Mouse (Mus musculus): ENCODE data around the gene Smim23. TPM values are rescaled to one million over a fixed set of nuclear protein-coding genes. Genes with fewer than 3 reads are reported as not detected.

The Smim23 gene
- not detected in 2 replicates for polyA plus RNA-seq (2015; fragmentation: Nextera tagmentation; extraction: Ambion mirVana)

- Histone ChIP-seq H3K27ac (ENCODE audit: low read length) (no peak within 1 kb of the TSS), H3K9me3 (ENCODE audit: control insufficient read depth, low read length) (no peaks in the 10 kb centered on the region), H3K4me3 (ENCODE audit: low read length) (no peak within 1 kb of the TSS), H3K4me1 (ENCODE audit: control insufficient read depth, insufficient read depth, low read length) (no peaks in the 10 kb centered on the region), H3K27me3 (replicated peaks; ENCODE audit: control insufficient read depth, insufficient read depth, low read length) (no peaks in the 10 kb centered on the region), H3K4me2 (ENCODE audit: low read depth, low read length) (no peak within 1 kb of the TSS), H3K9ac (ENCODE audit: low read depth, low read length) (no peak within 1 kb of the TSS), H3K36me3 (ENCODE audit: control insufficient read depth, insufficient read depth, low read length) (no peaks in the 10 kb centered on the region)
- ATAC-seq: no peak
- 86% methylated on average over 1 of the region's 1 CpGs for WGBS
These were observed at the start of gene Smim23 for GRCm38 (mm10) chr11:32824505-32824904. Gene Smim23, minus strand, starts transcription at chr11:32824605.

GRCm38 (mm10) chr11:32868619-32869383 lies 44.4 kb upstream of the Smim23 start:
- no peaks in the 10 kb centered on the region for H3K36me3 ChIP-seq (ENCODE audit: control insufficient read depth, insufficient read depth, low read length)
- H3K9me3 ChIP-seq (ENCODE audit: control insufficient read depth, low read length): 0 out of 2 replicates have a peak, but pooled peaks cover 3% of the 10 kb centered on the region
- no peaks in the 10 kb centered on the region for H3K4me1 ChIP-seq (ENCODE audit: control insufficient read depth, insufficient read depth, low read length)
- no peak for ATAC-seq
- no peak overlapping the region for H3K27ac ChIP-seq (ENCODE audit: low read length)
- no peak overlapping the region for H3K4me2 ChIP-seq (ENCODE audit: low read depth, low read length)
- WGBS: 84% methylated on average over 10 of the region's 10 CpGs
- H3K27me3 ChIP-seq (replicated peaks; ENCODE audit: control insufficient read depth, insufficient read depth, low read length): no peaks in the 10 kb centered on the region
- H3K4me3 ChIP-seq (ENCODE audit: low read length): no peak overlapping the region
- H3K9ac ChIP-seq (ENCODE audit: low read depth, low read length): no peak overlapping the region

- Histone ChIP-seq H3K4me3 (ENCODE audit: low read length) (no peak overlapping the region), H3K4me2 (ENCODE audit: low read depth, low read length) (no peak overlapping the region), H3K9me3 (ENCODE audit: control insufficient read depth, low read length) (no peaks in the 10 kb centered on the region), H3K9ac (ENCODE audit: low read depth, low read length) (no peak overlapping the region), H3K4me1 (ENCODE audit: control insufficient read depth, insufficient read depth, low read length) (no peaks in the 10 kb centered on the region), H3K27me3 (replicated peaks; ENCODE audit: control insufficient read depth, insufficient read depth, low read length) (no peaks in the 10 kb centered on the region), H3K36me3 (ENCODE audit: control insufficient read depth, insufficient read depth, low read length) (no peaks in the 10 kb centered on the region), H3K27ac (ENCODE audit: low read length) (no peak overlapping the region)
- 75% methylated on average over 5 of the region's 5 CpGs for WGBS
- no peak for ATAC-seq
These were observed 40.2 kb upstream of the Smim23 start for GRCm38 (mm10) chr11:32864615-32865014.

GRCm38 (mm10) chr11:32857418-32857879 lies 33.0 kb upstream of the Smim23 start:
- Histone ChIP-seq H3K9me3 (ENCODE audit: control insufficient read depth, low read length) (no peaks in the 10 kb centered on the region), H3K4me1 (ENCODE audit: control insufficient read depth, insufficient read depth, low read length) (peaks cover 11% of the 10 kb centered on the region; the same call in 1 of the 2 replicates), H3K4me3 (ENCODE audit: low read length) (no peak overlapping the region), H3K36me3 (ENCODE audit: control insufficient read depth, insufficient read depth, low read length) (no peaks in the 10 kb centered on the region), H3K9ac (ENCODE audit: low read depth, low read length) (no peak overlapping the region), H3K4me2 (ENCODE audit: low read depth, low read length) (no peak overlapping the region), H3K27ac (ENCODE audit: low read length) (no peak overlapping the region), H3K27me3 (replicated peaks; ENCODE audit: control insufficient read depth, insufficient read depth, low read length) (no peaks in the 10 kb centered on the region)
- peak; percentile 80 for ATAC-seq
- 11% methylated on average over 8 of the region's 8 CpGs for WGBS

GRCm38 (mm10) chr11:32846682-32847222 lies 22.3 kb upstream of the Smim23 start:
- ATAC-seq: no peak
- no peaks in the 10 kb centered on the region for H3K4me1 ChIP-seq (ENCODE audit: control insufficient read depth, insufficient read depth, low read length)
- 62% methylated on average over 20 of the region's 20 CpGs for WGBS
- no peaks in the 10 kb centered on the region for H3K27me3 ChIP-seq (replicated peaks; ENCODE audit: control insufficient read depth, insufficient read depth, low read length)
- no peak overlapping the region for H3K4me3 ChIP-seq (ENCODE audit: low read length)
- no peaks in the 10 kb centered on the region for H3K36me3 ChIP-seq (ENCODE audit: control insufficient read depth, insufficient read depth, low read length)
- H3K9me3 ChIP-seq (ENCODE audit: control insufficient read depth, low read length): no peaks in the 10 kb centered on the region
- no peak overlapping the region for H3K27ac ChIP-seq (ENCODE audit: low read length)
- no peak overlapping the region for H3K9ac ChIP-seq (ENCODE audit: low read depth, low read length)
- H3K4me2 ChIP-seq (ENCODE audit: low read depth, low read length): no peak overlapping the region

GRCm38 (mm10) chr11:32841169-32841568 lies 16.8 kb upstream of the Smim23 start:
- Histone ChIP-seq H3K27ac (ENCODE audit: low read length) (no peak overlapping the region), H3K9me3 (ENCODE audit: control insufficient read depth, low read length) (no peaks in the 10 kb centered on the region), H3K4me1 (ENCODE audit: control insufficient read depth, insufficient read depth, low read length) (no peaks in the 10 kb centered on the region), H3K4me2 (ENCODE audit: low read depth, low read length) (no peak overlapping the region), H3K27me3 (replicated peaks; ENCODE audit: control insufficient read depth, insufficient read depth, low read length) (no peaks in the 10 kb centered on the region), H3K4me3 (ENCODE audit: low read length) (no peak overlapping the region), H3K9ac (ENCODE audit: low read depth, low read length) (no peak overlapping the region), H3K36me3 (ENCODE audit: control insufficient read depth, insufficient read depth, low read length) (no peaks in the 10 kb centered on the region)
- 64% methylated on average over 5 of the region's 5 CpGs for WGBS
- ATAC-seq: no peak

GRCm38 (mm10) chr11:32840256-32840655 lies 15.9 kb upstream of the Smim23 start:
- no peak overlapping the region for H3K27ac ChIP-seq (ENCODE audit: low read length)
- no peak overlapping the region for H3K4me3 ChIP-seq (ENCODE audit: low read length)
- no peaks in the 10 kb centered on the region for H3K9me3 ChIP-seq (ENCODE audit: control insufficient read depth, low read length)
- H3K9ac ChIP-seq (ENCODE audit: low read depth, low read length): no peak overlapping the region
- no peaks in the 10 kb centered on the region for H3K27me3 ChIP-seq (replicated peaks; ENCODE audit: control insufficient read depth, insufficient read depth, low read length)
- ATAC-seq: no peak
- H3K4me2 ChIP-seq (ENCODE audit: low read depth, low read length): no peak overlapping the region
- no peaks in the 10 kb centered on the region for H3K36me3 ChIP-seq (ENCODE audit: control insufficient read depth, insufficient read depth, low read length)
- H3K4me1 ChIP-seq (ENCODE audit: control insufficient read depth, insufficient read depth, low read length): no peaks in the 10 kb centered on the region
- WGBS: 69% methylated on average over 9 of the region's 9 CpGs

GRCm38 (mm10) chr11:32835022-32835421 lies 10.6 kb upstream of the Smim23 start:
- no peak for ATAC-seq
- 30% methylated on average over 8 of the region's 8 CpGs for WGBS
- H3K27me3 ChIP-seq (replicated peaks; ENCODE audit: control insufficient read depth, insufficient read depth, low read length): no peaks in the 10 kb centered on the region
- no peaks in the 10 kb centered on the region for H3K36me3 ChIP-seq (ENCODE audit: control insufficient read depth, insufficient read depth, low read length)
- no peak overlapping the region for H3K9ac ChIP-seq (ENCODE audit: low read depth, low read length)
- no peaks in the 10 kb centered on the region for H3K9me3 ChIP-seq (ENCODE audit: control insufficient read depth, low read length)
- H3K4me3 ChIP-seq (ENCODE audit: low read length): no peak overlapping the region
- no peak overlapping the region for H3K4me2 ChIP-seq (ENCODE audit: low read depth, low read length)
- no peaks in the 10 kb centered on the region for H3K4me1 ChIP-seq (ENCODE audit: control insufficient read depth, insufficient read depth, low read length)
- no peak overlapping the region for H3K27ac ChIP-seq (ENCODE audit: low read length)

- Histone ChIP-seq H3K27me3 (replicated peaks; ENCODE audit: control insufficient read depth, insufficient read depth, low read length) (no peaks in the 10 kb centered on the region), H3K9me3 (ENCODE audit: control insufficient read depth, low read length) (no peaks in the 10 kb centered on the region), H3K36me3 (ENCODE audit: control insufficient read depth, insufficient read depth, low read length) (no peaks in the 10 kb centered on the region), H3K4me2 (ENCODE audit: low read depth, low read length) (no peak overlapping the region), H3K9ac (ENCODE audit: low read depth, low read length) (no peak overlapping the region), H3K4me3 (ENCODE audit: low read length) (no peak overlapping the region), H3K27ac (ENCODE audit: low read length) (no peak overlapping the region), H3K4me1 (ENCODE audit: control insufficient read depth, insufficient read depth, low read length) (no peaks in the 10 kb centered on the region)
- 28% methylated on average over 13 of the region's 13 CpGs for WGBS
- no peak for ATAC-seq
These were observed 10.0 kb upstream of the Smim23 start for GRCm38 (mm10) chr11:32834367-32834918.

Data from intestine, embryonic 16.5 days (tissue).